Mouse (Mus musculus): ENCODE measurements at regions not wholly inside any gene's neighbourhood (a gene's known extent, or its start where the extent isn't known, plus 50 kb on each side); places are given as distances from the start of the nearest gene placed in this dataset.

GRCm38 (mm10) chr11:12521286-12521685, 56.5 kb upstream of the Cobl start:
- Histone ChIP-seq H3K4me3 (no peak overlapping the region), H3K36me3 (no peaks in the 10 kb centered on the region), H3K27ac (no peak overlapping the region), H3K4me2 (replicated peaks) (no peak overlapping the region), H3K9ac (no peak overlapping the region), H3K4me1 (no peaks in the 10 kb centered on the region), H3K9me3 (no peaks in the 10 kb centered on the region), H3K27me3 (replicated peaks) (no peaks in the 10 kb centered on the region)
- 70% methylated on average over 3 of the region's 3 CpGs for WGBS
- no peak for ATAC-seq (ENCODE audit: low FRiP score, low read depth)

- Histone ChIP-seq H3K4me2 (replicated peaks) (no peak overlapping the region), H3K36me3 (no peaks in the 10 kb centered on the region), H3K27ac (no peak overlapping the region), H3K9ac (no peak overlapping the region), H3K9me3 (no peaks in the 10 kb centered on the region; the same call in 1 of the 2 replicates), H3K4me3 (no peak overlapping the region), H3K27me3 (replicated peaks) (no peaks in the 10 kb centered on the region), H3K4me1 (no peaks in the 10 kb centered on the region)
- ATAC-seq (ENCODE audit: low FRiP score, low read depth), result no peak
- WGBS, result 88% methylated on average over 2 of the region's 2 CpGs
Measured at GRCm38 (mm10) chr11:12516374-12516773, 51.6 kb upstream of the Cobl start.

Data from neural tube, embryonic 12.5 days (tissue).